Mouse (Mus musculus) limb, embryonic 11.5 days (tissue): Measurements from ENCODE around the gene Dnmbp. TPM values are rescaled to one million over a fixed set of nuclear protein-coding genes. Genes with fewer than 3 reads are reported as not detected.

Experiments used
- ATAC-seq: fragments of 200-750 bp; cut with Nextera tagmentation; 2 replicates; pipeline ENCODE4 v1.8.0; 2017; ENCODE audit warnings: low read depth; ENCODE audit not compliant: insufficient number of reproducible peaks, low FRiP score, low TSS enrichment
- DNase-seq: peaks from one replicate; pipeline ENCODE4 v3.0.0-alpha.2; 2015; ENCODE audit warnings: low spot score
- H3K27ac ChIP-seq: fragments of 300-500 bp; sonication (generic); replicated peaks from 2 replicates; pipeline ENCODE4 v1.5.1; 2014; ENCODE audit warnings: low read depth, mild to moderate bottlenecking, low read length
- H3K27me3 ChIP-seq: fragments of 300-500 bp; sonication (generic); 2 replicates; pipeline ENCODE4 v1.6.1; 2014; ENCODE audit warnings: mild to moderate bottlenecking, low read length, mixed read lengths; ENCODE audit not compliant: control insufficient read depth, insufficient read depth
- H3K36me3 ChIP-seq: fragments of 300-500 bp; sonication (generic); 2 replicates; pipeline ENCODE4 v1.6.1; 2014; ENCODE audit warnings: mild to moderate bottlenecking, low read length, moderate library complexity, mixed read lengths; ENCODE audit not compliant: control insufficient read depth, insufficient read depth
- H3K4me1 ChIP-seq: fragments of 300-500 bp; sonication (generic); 2 replicates; pipeline ENCODE4 v1.6.1; 2014; ENCODE audit warnings: low read length, mixed read lengths; ENCODE audit not compliant: control insufficient read depth, insufficient read depth
- H3K4me2 ChIP-seq: fragments of 300-500 bp; sonication (generic); 2 replicates; pipeline ENCODE4 v1.6.1; 2014; ENCODE audit warnings: low read depth, mild to moderate bottlenecking, moderate library complexity; ENCODE audit not compliant: severe bottlenecking
- H3K4me3 ChIP-seq: fragments of 300-500 bp; sonication (generic); 2 replicates; pipeline ENCODE4 v1.5.1; 2014; ENCODE audit warnings: low read depth, low read length
- H3K9ac ChIP-seq: fragments of 300-500 bp; sonication (generic); 2 replicates; pipeline ENCODE4 v1.6.1; 2014; ENCODE audit warnings: mild to moderate bottlenecking, low read length
- H3K9me3 ChIP-seq: fragments of 300-500 bp; sonication (generic); 2 replicates; pipeline ENCODE4 v1.6.1; 2016; ENCODE audit warnings: low read length; ENCODE audit not compliant: control insufficient read depth
- WGBS: fragments of 180-500 bp; shearing (Covaris S2); extraction: QIAGEN DNeasy Blood & Tissue Kit; methylation state at CpG from one replicate; pipeline ENCODE4 v1.1.7; 2014; 5-methylcytosine and 5-hydroxymethylcytosine counted together
- polyA plus RNA-seq: library from polyadenylated mRNA; unstranded; fragments of >200 nt; fragmentation: Nextera tagmentation; extraction: Ambion mirVana; gene quantifications from 2 replicates; pipeline ENCODE4 v1.2.1, GENCODE M21; 2014

The Dnmbp gene
- polyA plus RNA-seq, 1 experiment from 2014 or later: 25.1 TPM

DNA sequence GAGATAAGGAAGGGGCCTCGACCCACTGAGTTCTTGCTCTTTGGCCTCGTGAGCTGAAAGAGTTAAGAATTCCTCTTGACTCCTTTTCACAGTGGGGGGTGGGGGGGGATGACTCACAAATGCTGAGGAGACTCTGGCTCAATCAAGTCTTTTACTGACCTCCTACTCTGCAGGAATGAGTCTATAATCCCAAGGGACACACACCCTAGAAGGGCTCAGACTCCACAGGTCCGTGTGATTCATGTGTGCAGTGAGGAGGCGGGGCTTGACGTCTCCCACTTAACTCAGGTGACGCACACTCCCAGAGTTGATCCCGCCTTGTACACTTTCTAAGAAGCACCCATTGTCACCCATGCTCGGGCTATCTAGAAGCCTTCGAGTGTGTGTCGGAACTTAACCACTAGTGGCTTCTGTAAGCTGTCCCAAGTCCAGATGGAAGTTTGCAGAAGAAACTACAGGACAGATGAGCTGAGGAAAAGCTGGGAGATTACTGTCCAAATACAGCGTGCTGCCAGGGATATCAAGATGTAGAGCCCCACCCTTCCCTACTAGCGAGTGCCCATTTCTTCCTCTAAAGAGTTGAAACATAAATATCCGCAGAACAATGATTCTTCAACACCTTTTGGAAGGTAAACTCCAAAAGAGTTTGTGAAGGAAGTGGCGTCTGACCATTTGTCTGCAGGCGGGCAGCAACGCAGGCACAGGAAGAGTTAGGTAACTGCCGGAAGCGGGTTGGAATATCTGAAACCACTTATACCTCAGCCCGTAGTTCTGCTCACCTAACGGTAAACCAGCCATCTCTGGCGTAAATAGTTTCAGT, 23.2 kb downstream of the Dnmbp start:
- ATAC-seq: no peak
- Histone ChIP-seq H3K36me3 (no peaks in the 10 kb centered on the region), H3K9me3 (no peaks in the 10 kb centered on the region), H3K4me1 (peaks cover 8% of the 10 kb centered on the region), H3K4me2 (no peak overlapping the region), H3K27me3 (no peaks in the 10 kb centered on the region), H3K4me3 (no peak overlapping the region), H3K9ac (no peak overlapping the region), H3K27ac (no peak overlapping the region)
- no peak for DNase-seq
- WGBS: 64% methylated on average over 21 of the region's 21 CpGs

- Histone ChIP-seq H3K4me1 (peaks cover 2% of the 10 kb centered on the region), H3K27me3 (no peaks in the 10 kb centered on the region), H3K9ac (no peak overlapping the region), H3K4me2 (no peak overlapping the region), H3K9me3 (no peaks in the 10 kb centered on the region), H3K4me3 (no peak overlapping the region), H3K27ac (no peak overlapping the region), H3K36me3 (no peaks in the 10 kb centered on the region)
- WGBS: 67% methylated on average over 9 of the region's 9 CpGs
- ATAC-seq (no peak), DNase-seq (no peak)
These were observed 24.6 kb downstream of the Dnmbp start for GRCm38 (mm10) chr19:43915431-43915830.

DNA sequence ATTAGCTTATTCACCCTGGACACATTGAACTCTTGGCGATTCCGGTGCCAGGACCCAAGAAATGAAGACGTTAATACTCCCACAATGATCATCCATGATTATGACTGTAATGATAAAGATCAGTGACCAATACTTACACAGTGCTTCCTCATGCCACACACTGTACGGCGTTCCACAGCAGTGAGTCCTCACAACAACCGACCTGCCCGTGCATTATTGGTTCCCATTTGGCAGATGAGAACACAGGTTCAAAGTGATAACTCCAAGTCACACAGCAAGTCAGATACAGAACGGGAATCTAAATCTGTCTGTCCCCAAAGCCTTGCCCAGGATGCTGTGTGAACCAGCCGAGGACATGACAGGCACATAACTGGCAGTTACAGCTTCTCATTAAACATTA, 25.0 kb downstream of the Dnmbp start:
- no peak overlapping the region for H3K4me3 ChIP-seq

GRCm38 (mm10) chr19:43912775-43913486, 27.1 kb downstream of the Dnmbp start:
- 84% methylated on average over 4 of the region's 4 CpGs for WGBS
- no peaks in the 10 kb centered on the region for H3K36me3 ChIP-seq

More for the DNA sequence above, 25.0 kb downstream of the Dnmbp start:
- 90% methylated on average over 9 of the region's 9 CpGs for WGBS
- DNase-seq (no peak), ATAC-seq (no peak)
- no peaks in the 10 kb centered on the region for H3K9me3 ChIP-seq
- H3K27me3 ChIP-seq: no peaks in the 10 kb centered on the region
- no peaks in the 10 kb centered on the region for H3K36me3 ChIP-seq
- no peak overlapping the region for H3K9ac ChIP-seq
- H3K27ac ChIP-seq: no peak overlapping the region
- H3K4me2 ChIP-seq: no peak overlapping the region
- H3K4me1 ChIP-seq: no peaks in the 10 kb centered on the region

GRCm38 (mm10) chr19:43906492-43906891, 33.5 kb downstream of the Dnmbp start:
- no peaks in the 10 kb centered on the region for H3K9me3 ChIP-seq
- no peak overlapping the region for H3K4me2 ChIP-seq
- no peaks in the 10 kb centered on the region for H3K27me3 ChIP-seq
- no peak overlapping the region for H3K9ac ChIP-seq
- WGBS: 90% methylated on average over 7 of the region's 7 CpGs
- no peaks in the 10 kb centered on the region for H3K4me1 ChIP-seq
- DNase-seq (no peak), ATAC-seq (no peak)
- H3K27ac ChIP-seq: no peak overlapping the region
- H3K4me3 ChIP-seq: no peak overlapping the region
- no peaks in the 10 kb centered on the region for H3K36me3 ChIP-seq

More at GRCm38 (mm10) chr19:43912775-43913486, 27.1 kb downstream of the Dnmbp start:
- H3K4me2 ChIP-seq: no peak overlapping the region
- no peaks in the 10 kb centered on the region for H3K9me3 ChIP-seq
- no peak overlapping the region for H3K27ac ChIP-seq
- H3K9ac ChIP-seq: no peak overlapping the region
- no peaks in the 10 kb centered on the region for H3K4me1 ChIP-seq
- no peak overlapping the region for H3K4me3 ChIP-seq
- ATAC-seq: no peak
- DNase-seq: no peak
- no peaks in the 10 kb centered on the region for H3K27me3 ChIP-seq

DNA sequence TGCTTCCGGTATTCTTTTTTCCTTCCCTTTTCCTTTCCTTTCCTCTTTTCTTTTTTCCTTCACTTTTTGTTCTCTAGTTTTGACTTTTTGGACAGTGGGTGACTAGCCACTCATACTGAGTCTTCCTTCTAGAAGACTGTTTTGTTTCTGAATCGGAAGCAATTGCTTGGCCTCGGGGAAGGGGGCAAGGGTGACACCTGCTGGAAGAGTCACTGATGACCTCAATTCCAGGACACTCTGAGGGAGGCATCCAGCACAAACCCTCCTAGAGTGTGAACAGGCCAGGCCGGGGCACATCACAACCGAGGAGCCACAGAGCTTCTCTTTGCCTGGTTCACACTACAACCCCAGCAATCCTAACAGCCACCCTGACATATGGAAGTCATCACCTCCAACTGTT, 34.0 kb downstream of the Dnmbp start:
- Histone ChIP-seq H3K4me2 (no peak overlapping the region), H3K9me3 (no peaks in the 10 kb centered on the region), H3K4me1 (no peaks in the 10 kb centered on the region), H3K36me3 (no peaks in the 10 kb centered on the region), H3K27ac (no peak overlapping the region), H3K27me3 (no peaks in the 10 kb centered on the region), H3K4me3 (no peak overlapping the region), H3K9ac (no peak overlapping the region)
- peak; percentile 41 for DNase-seq
- no peak for ATAC-seq
- 51% methylated on average over 5 of the region's 5 CpGs for WGBS

DNA sequence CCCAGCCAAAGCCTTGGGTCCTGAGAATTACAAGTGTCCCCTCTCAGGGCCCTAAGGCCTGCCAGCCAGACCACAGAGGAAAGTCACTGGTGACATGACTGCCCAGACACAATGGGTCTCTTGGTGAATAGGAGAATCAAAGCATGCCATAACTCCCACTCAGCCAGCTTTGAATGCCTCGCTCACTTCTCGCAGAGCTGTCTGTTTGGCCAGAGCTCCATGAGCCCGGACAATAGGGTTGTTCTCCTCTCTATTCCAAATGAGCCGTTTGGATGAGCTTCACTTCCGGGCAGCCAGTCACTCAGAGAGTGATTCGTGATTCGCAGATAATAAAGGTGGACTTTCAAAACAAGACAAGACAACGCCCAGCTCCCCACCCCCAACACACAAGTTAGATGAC, 34.9 kb downstream of the Dnmbp start:
- Histone ChIP-seq H3K27ac (no peak overlapping the region), H3K36me3 (no peaks in the 10 kb centered on the region), H3K27me3 (no peaks in the 10 kb centered on the region), H3K9me3 (no peaks in the 10 kb centered on the region), H3K4me2 (no peak overlapping the region), H3K4me3 (no peak overlapping the region), H3K9ac (no peak overlapping the region), H3K4me1 (no peaks in the 10 kb centered on the region)
- ATAC-seq: no peak
- DNase-seq: no peak
- 88% methylated on average over 8 of the region's 8 CpGs for WGBS

DNA sequence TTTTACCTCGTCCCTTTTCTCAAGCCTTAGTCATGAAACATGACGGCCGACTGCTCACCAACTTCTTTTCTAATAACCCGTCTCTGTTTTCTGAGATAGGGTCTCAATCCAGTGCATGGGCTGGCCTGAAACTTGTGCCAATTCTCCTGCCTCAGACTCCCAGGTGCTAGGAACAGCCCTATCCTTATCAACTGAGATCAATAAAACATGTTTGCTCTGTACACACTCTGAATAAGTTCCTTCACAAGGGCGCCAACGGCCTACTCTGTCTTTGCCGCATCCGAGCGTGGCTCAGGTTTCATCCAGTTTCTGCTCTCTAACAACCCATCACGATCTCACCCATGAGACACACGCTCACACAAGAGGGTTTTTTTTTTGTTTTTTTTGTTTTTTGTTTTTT, 35.7 kb downstream of the Dnmbp start:
- H3K9ac ChIP-seq: no peak overlapping the region
- DNase-seq (no peak), ATAC-seq (no peak)
- H3K4me2 ChIP-seq: no peak overlapping the region
- H3K27me3 ChIP-seq: no peaks in the 10 kb centered on the region
- 87% methylated on average over 11 of the region's 11 CpGs for WGBS
- H3K4me3 ChIP-seq: no peak overlapping the region
- no peak overlapping the region for H3K27ac ChIP-seq
- H3K9me3 ChIP-seq: no peaks in the 10 kb centered on the region
- H3K36me3 ChIP-seq: no peaks in the 10 kb centered on the region
- no peaks in the 10 kb centered on the region for H3K4me1 ChIP-seq
